Mouse (Mus musculus): ENCODE measurements around the gene H2-T3.
"Not testable (repeated sequence)": the region's sequence is repeated elsewhere in the genome, so short reads cannot be mapped to it uniquely, and the experiment has no call there.

Gene H2-T3

GRCm38 (mm10) chr17:36190169-36190507, at the start of gene H2-T3:
TSS of gene H2-T3 (minus strand) at chr17:36190287.
- in situ Hi-C loops (cut with MboI, MseI), result loop anchor here (5.0 kb wide), 1 partner anchor 37 kb away; no protein-coding TSS in a partner anchor

GRCm38 (mm10) chr17:36237321-36237921, 47.3 kb upstream of the H2-T3 start:
- in situ Hi-C loops (cut with MboI, MseI), result no loop called here

GRCm38 (mm10) chr17:36235300-36235699, 45.2 kb upstream of the H2-T3 start:
- in situ Hi-C loops (cut with MboI, MseI), result not testable (repeated sequence)

- in situ Hi-C loops (cut with MboI, MseI), result no loop called here
Observed at GRCm38 (mm10) chr17:36233572-36233971, 43.5 kb upstream of the H2-T3 start.

- in situ Hi-C loops (cut with MboI, MseI), result no loop called here
Observed at GRCm38 (mm10) chr17:36231318-36231717, 41.2 kb upstream of the H2-T3 start.

GRCm38 (mm10) chr17:36229046-36229445, 39.0 kb upstream of the H2-T3 start:
- in situ Hi-C loops (cut with MboI, MseI), result loop anchor here (5.0 kb wide), 1 partner anchor 37 kb away; the partner anchor contains the start of gene H2-T3

- in situ Hi-C loops (cut with MboI, MseI), result loop anchor here (5.0 kb wide), 1 partner anchor 35 kb away; the partner anchor contains the start of gene H2-T3
Observed at GRCm38 (mm10) chr17:36226921-36227320, 36.8 kb upstream of the H2-T3 start.

GRCm38 (mm10) chr17:36225231-36225824, 35.2 kb upstream of the H2-T3 start:
- in situ Hi-C loops (cut with MboI, MseI), result loop anchor here (5.0 kb wide), 1 partner anchor 33 kb away; the partner anchor contains the start of gene H2-T3

GRCm38 (mm10) chr17:36224451-36224850, 34.4 kb upstream of the H2-T3 start:
- in situ Hi-C loops (cut with MboI, MseI), result no loop called here

GRCm38 (mm10) chr17:36218594-36219155, 28.6 kb upstream of the H2-T3 start:
- in situ Hi-C loops (cut with MboI, MseI), result no loop called here

GRCm38 (mm10) chr17:36215586-36215985, 25.5 kb upstream of the H2-T3 start:
- in situ Hi-C loops (cut with MboI, MseI), result no loop called here

GRCm38 (mm10) chr17:36206846-36207245, 16.8 kb upstream of the H2-T3 start:
- in situ Hi-C loops (cut with MboI, MseI), result loop anchor here (10.0 kb wide), 1 partner anchor 58 kb away; no protein-coding TSS in a partner anchor

GRCm38 (mm10) chr17:36205862-36206261, 15.8 kb upstream of the H2-T3 start:
- in situ Hi-C loops (cut with MboI, MseI), result loop anchor here (10.0 kb wide), 1 partner anchor 59 kb away; no protein-coding TSS in a partner anchor

- in situ Hi-C loops (cut with MboI, MseI), result loop anchor here (10.0 kb wide), 1 partner anchor 59 kb away; no protein-coding TSS in a partner anchor
Observed at GRCm38 (mm10) chr17:36205456-36205855, 15.4 kb upstream of the H2-T3 start.

- in situ Hi-C loops (cut with MboI, MseI), result loop anchor here (10.0 kb wide), 1 partner anchor 63 kb away; no protein-coding TSS in a partner anchor
Observed at GRCm38 (mm10) chr17:36201851-36202250, 11.8 kb upstream of the H2-T3 start.

GRCm38 (mm10) chr17:36198317-36198716, 8.2 kb upstream of the H2-T3 start:
- in situ Hi-C loops (cut with MboI, MseI), result no loop called here

- in situ Hi-C loops (cut with MboI, MseI), result loop anchor here (5.0 kb wide), 1 partner anchor 33 kb away; no protein-coding TSS in a partner anchor
Observed at GRCm38 (mm10) chr17:36194471-36194870, 4.4 kb upstream of the H2-T3 start.

GRCm38 (mm10) chr17:36193546-36194141, 3.6 kb upstream of the H2-T3 start:
- in situ Hi-C loops (cut with MboI, MseI), result loop anchor here (5.0 kb wide), 1 partner anchor 34 kb away; no protein-coding TSS in a partner anchor

GRCm38 (mm10) chr17:36192371-36192770, 2.3 kb upstream of the H2-T3 start:
- in situ Hi-C loops (cut with MboI, MseI), result loop anchor here (5.0 kb wide), 1 partner anchor 35 kb away; no protein-coding TSS in a partner anchor

GRCm38 (mm10) chr17:36189491-36190168, 457 bp downstream of the H2-T3 start:
- in situ Hi-C loops (cut with MboI, MseI), result loop anchor here (5.0 kb wide), 1 partner anchor 38 kb away; no protein-coding TSS in a partner anchor

GRCm38 (mm10) chr17:36187540-36187939, 2.5 kb downstream of the H2-T3 start:
- in situ Hi-C loops (cut with MboI, MseI), result no loop called here
